Mouse (Mus musculus) MEL (cell line): ENCODE measurements at regions not wholly inside any gene's neighbourhood (a gene's known extent, or its start where the extent isn't known, plus 50 kb on each side); places are given as distances from the start of the nearest gene placed in this dataset.
"Not testable (repeated sequence)": the region's sequence is repeated elsewhere in the genome, so short reads cannot be mapped to it uniquely, and the experiment has no call there.

Experiments
- CTCF ChIP-seq, 3 experiments: IDR thresholded peaks in 2 of 3; conservative IDR thresholded peaks in 1 of 3; 2 replicates each; pipeline ENCODE4 v1.5.1; 2011 to 2012; ENCODE audit warnings: low read length in 3 of 3, low read depth in 2 of 3, mild to moderate bottlenecking in 2 of 3, improper control_type of control experiment in 1 of 3, inconsistent platforms in 1 of 3, mixed read lengths in 1 of 3, moderate library complexity in 1 of 3; ENCODE audit not compliant: control insufficient read depth in 1 of 3, insufficient read depth in 1 of 3, poor library complexity in 1 of 3, severe bottlenecking in 1 of 3
- GABPA ChIP-seq: IDR thresholded peaks from 2 replicates; pipeline ENCODE4 v1.6.1; 2012; ENCODE audit warnings: low read depth, mild to moderate bottlenecking, inconsistent platforms, low read length, improper control_type of control experiment, moderate library complexity
- GATA1 ChIP-seq: IDR thresholded peaks from 2 replicates; pipeline ENCODE4 v1.6.1; 2011; ENCODE audit warnings: low read depth, low read length, improper control_type of control experiment
- MXI1 ChIP-seq: IDR thresholded peaks from 2 replicates; pipeline ENCODE4 v1.6.1; 2011; ENCODE audit warnings: mild to moderate bottlenecking, low read depth, low read length, improper control_type of control experiment
- NRF1 ChIP-seq: IDR thresholded peaks from 2 replicates; pipeline ENCODE4 v1.6.1; 2014; ENCODE audit warnings: low read depth, mild to moderate bottlenecking, inconsistent platforms, low read length, improper control_type of control experiment, moderate library complexity; ENCODE audit not compliant: poor library complexity, insufficient read depth, severe bottlenecking
- USF1 ChIP-seq: IDR thresholded peaks from 2 replicates; pipeline ENCODE4 v1.6.1; 2014; ENCODE audit warnings: low read depth, mild to moderate bottlenecking, inconsistent platforms, low read length, improper control_type of control experiment, moderate library complexity
- USF2 ChIP-seq, 2 experiments: IDR thresholded peaks; 2 replicates each; pipeline ENCODE4 v1.6.1; 2011 to 2012; ENCODE audit warnings: improper control_type of control experiment in 2 of 2, low read length in 2 of 2, borderline replicate concordance in 1 of 2, inconsistent platforms in 1 of 2, low read depth in 1 of 2, mild to moderate bottlenecking in 1 of 2; ENCODE audit not compliant: insufficient read depth in 1 of 2

GRCm38 (mm10) chr1:166576651-166577050 is 70.8 kb downstream of the Gm4847 start:
- TF ChIP-seq CTCF (IDR thresholded peaks at IDR 0.05 in 2 of 3, conservative IDR thresholded peaks at IDR 0.05 in 1 of 3; ENCODE audit: control insufficient read depth in 1 of 3, insufficient read depth in 1 of 3, low read depth in 2 of 3, low read length in 3 of 3, poor library complexity in 1 of 3, severe bottlenecking in 1 of 3); MXI1; GABPA; NRF1; GATA1; USF1; USF2 (IDR thresholded peaks at IDR 0.05; ENCODE audit: borderline replicate concordance in 1 of 2, insufficient read depth in 1 of 2, low read depth in 1 of 2, low read length in 2 of 2): not testable (repeated sequence)
